Mouse (Mus musculus): Measurements from ENCODE around the gene Kcnn1.

Kcnn1 gene

GRCm38 (mm10) chr8:70865350-70866000, 2.4 kb upstream of the Kcnn1 start:
- DNase-seq, result peak; percentile 99

GRCm38 (mm10) chr8:70864712-70865221, 1.7 kb upstream of the Kcnn1 start:
- DNase-seq, result peak; percentile 53

GRCm38 (mm10) chr8:70863956-70864711, 1.1 kb upstream of the Kcnn1 start:
- no peak for DNase-seq

- peak; percentile 48 for DNase-seq
Measured at GRCm38 (mm10) chr8:70857516-70857915, 5.5 kb downstream of the Kcnn1 start.

- DNase-seq, result peak; percentile 58
Measured at GRCm38 (mm10) chr8:70856541-70857197, 6.4 kb downstream of the Kcnn1 start.

- DNase-seq, result no peak
Measured at GRCm38 (mm10) chr8:70856028-70856427, 7.0 kb downstream of the Kcnn1 start.

- DNase-seq, result no peak
Measured at GRCm38 (mm10) chr8:70853863-70854262, 9.2 kb downstream of the Kcnn1 start.

- no peak for DNase-seq
Measured at GRCm38 (mm10) chr8:70852595-70853231, 10.3 kb downstream of the Kcnn1 start.

- DNase-seq, result no peak
Measured at GRCm38 (mm10) chr8:70851837-70852236, 11.2 kb downstream of the Kcnn1 start.

GRCm38 (mm10) chr8:70850947-70851346, 12.1 kb downstream of the Kcnn1 start:
- DNase-seq, result no peak

- DNase-seq, result no peak
Measured at GRCm38 (mm10) chr8:70850132-70850845, 12.8 kb downstream of the Kcnn1 start.

- DNase-seq, result no peak
Measured at GRCm38 (mm10) chr8:70849333-70849990, 13.6 kb downstream of the Kcnn1 start.

GRCm38 (mm10) chr8:70846371-70847154, 16.5 kb downstream of the Kcnn1 start:
- DNase-seq, result peak; percentile 74

GRCm38 (mm10) chr8:70845108-70845507, 17.9 kb downstream of the Kcnn1 start:
- no peak for DNase-seq

- peak; percentile 92 for DNase-seq
Measured at GRCm38 (mm10) chr8:70844523-70844922, 18.5 kb downstream of the Kcnn1 start.

- no peak for DNase-seq
Measured at GRCm38 (mm10) chr8:70843941-70844340, 19.1 kb downstream of the Kcnn1 start.

- DNase-seq, result no peak
Measured at GRCm38 (mm10) chr8:70843214-70843773, 19.8 kb downstream of the Kcnn1 start.

- DNase-seq, result no peak
Measured at GRCm38 (mm10) chr8:70842484-70842883, 20.6 kb downstream of the Kcnn1 start.

- DNase-seq, result peak; percentile 92
Measured at GRCm38 (mm10) chr8:70841147-70842072, 21.6 kb downstream of the Kcnn1 start.

GRCm38 (mm10) chr8:70840590-70840989, 22.5 kb downstream of the Kcnn1 start:
- peak; percentile 30 for DNase-seq

All from thymus, postnatal 14 days (tissue).